Mouse (Mus musculus): Measurements from ENCODE around the gene Nde1.
"Not testable (repeated sequence)": the region's sequence is repeated elsewhere in the genome, so short reads cannot be mapped to it uniquely, and the experiment has no call there.

The Nde1 gene

GRCm38 (mm10) chr16:14162988-14163416 lies at the start of gene Nde1, which contains the start of gene Marf1:
Nde1 (plus strand) TSS chr16:14163275.
Marf1 (minus strand) TSS chr16:14163351.
- DNase-seq (ENCODE audit: low spot score in 2 of 2) = peak; percentile 72 to 76

DNA sequence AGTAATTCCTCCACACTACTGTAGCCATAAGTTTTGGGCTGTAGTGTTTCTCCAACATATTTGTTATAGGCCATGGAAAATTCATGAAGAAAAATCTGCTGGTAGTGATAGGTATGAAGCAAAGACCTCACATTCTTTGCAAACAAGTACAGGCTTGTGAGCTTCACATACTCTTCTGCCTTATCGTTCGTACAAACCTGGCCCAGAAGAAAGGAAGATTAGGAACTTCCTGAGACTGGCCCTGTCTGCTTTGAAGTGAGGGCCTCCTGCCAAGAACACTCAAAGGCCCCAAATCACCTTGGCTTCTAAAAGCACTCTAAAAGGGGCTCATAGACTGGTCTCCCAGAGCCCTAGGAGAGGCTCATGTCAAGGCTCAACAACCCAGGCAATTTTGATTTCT lies 45.8 kb upstream of the Nde1 start:
- no peak for DNase-seq (ENCODE audit: low spot score in 2 of 2)

DNA sequence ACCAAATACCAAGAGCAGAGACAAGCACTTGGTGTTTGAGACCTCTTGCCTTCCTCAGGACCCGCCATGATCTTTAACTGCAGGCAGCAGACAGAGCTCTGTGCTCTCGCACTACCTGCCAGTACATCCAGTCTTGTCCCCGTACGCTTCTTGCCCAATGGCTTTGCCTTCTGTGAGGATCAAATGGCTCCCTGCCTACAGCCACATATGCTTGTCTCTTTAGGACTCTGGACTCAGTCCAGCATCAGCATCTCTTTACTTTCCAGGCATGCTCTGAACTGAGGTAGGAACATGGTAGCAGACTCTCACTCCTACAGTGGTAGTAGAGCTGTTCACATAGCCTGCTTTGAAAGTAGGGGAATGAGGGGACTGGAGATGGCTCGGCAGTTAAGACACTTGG lies 42.1 kb upstream of the Nde1 start:
- no peak for DNase-seq (ENCODE audit: low spot score in 2 of 2)

DNA sequence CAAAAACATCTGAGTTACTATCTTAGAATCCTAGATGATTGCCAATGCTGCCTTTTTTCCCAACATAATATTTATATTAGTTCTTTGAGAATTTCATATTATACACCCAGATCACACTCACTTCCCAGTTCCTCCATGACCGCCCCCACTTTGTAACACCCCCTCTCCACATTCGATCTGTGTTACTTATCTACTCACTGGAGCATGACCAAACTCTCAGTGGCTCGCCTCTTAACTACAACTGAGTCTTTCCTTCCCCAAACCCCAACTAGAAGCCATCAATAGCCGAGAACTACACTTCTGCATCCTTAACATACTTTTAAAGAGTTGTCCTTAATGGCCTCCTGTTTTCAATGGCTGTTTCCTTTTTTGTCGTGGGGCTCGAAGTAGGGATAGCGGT lies 41.5 kb upstream of the Nde1 start:
- DNase-seq (ENCODE audit: low spot score in 2 of 2) = no peak

- no peak for DNase-seq (ENCODE audit: low spot score in 2 of 2)
Measured at GRCm38 (mm10) chr16:14122586-14122985, 40.5 kb upstream of the Nde1 start.

DNA sequence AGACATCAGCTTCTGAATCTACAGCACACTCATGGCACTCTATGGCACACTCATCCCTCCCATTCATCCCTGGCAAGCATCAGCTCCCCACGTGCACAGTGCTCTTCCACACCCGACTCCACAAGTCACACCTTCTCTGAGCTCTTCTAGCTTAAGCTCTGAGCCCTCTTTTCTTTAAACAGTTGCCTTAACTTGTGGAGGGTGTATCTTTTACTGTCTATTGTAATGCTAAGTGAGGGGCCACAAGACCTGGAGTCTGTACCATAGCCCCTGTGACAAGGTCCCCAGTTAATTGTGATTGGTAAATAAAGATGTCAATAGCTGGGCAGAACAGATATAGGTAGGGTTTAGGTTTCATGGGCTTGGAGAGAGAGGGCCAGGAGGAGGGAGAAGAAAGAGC lies 39.2 kb upstream of the Nde1 start:
- no peak for DNase-seq (ENCODE audit: low spot score in 2 of 2)

DNA sequence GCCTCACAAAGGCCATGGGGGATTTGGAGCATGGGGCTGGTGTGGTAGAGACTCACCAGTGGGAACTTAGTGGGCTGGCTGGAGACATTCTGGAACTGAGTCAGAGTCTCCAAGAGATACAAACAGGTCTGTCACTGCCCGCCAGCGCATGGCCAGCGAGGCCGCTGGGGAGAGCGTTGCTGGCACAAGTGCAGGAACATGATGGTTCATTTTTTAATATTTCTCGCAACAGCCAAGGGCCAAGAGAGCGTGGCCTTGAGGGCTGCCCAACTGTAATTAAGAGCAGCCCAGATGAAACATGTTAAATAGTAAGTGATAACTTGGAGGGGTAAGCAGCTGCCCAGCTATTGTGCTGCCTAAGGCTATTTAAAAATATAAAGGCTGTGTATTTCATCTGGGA lies 38.4 kb upstream of the Nde1 start:
- no peak for DNase-seq (ENCODE audit: low spot score in 2 of 2)

GRCm38 (mm10) chr16:14125253-14125652 lies 37.8 kb upstream of the Nde1 start:
- no peak for DNase-seq (ENCODE audit: low spot score in 2 of 2)

GRCm38 (mm10) chr16:14128977-14129376 lies 34.1 kb upstream of the Nde1 start:
- DNase-seq (ENCODE audit: low spot score in 2 of 2) = no peak

GRCm38 (mm10) chr16:14130796-14131195 lies 32.3 kb upstream of the Nde1 start:
- DNase-seq (ENCODE audit: low spot score in 2 of 2) = no peak

- DNase-seq (ENCODE audit: low spot score in 2 of 2) = no peak
Measured at GRCm38 (mm10) chr16:14131376-14131775, 31.7 kb upstream of the Nde1 start.

GRCm38 (mm10) chr16:14131838-14132237 lies 31.2 kb upstream of the Nde1 start:
- no peak for DNase-seq (ENCODE audit: low spot score in 2 of 2)

DNA sequence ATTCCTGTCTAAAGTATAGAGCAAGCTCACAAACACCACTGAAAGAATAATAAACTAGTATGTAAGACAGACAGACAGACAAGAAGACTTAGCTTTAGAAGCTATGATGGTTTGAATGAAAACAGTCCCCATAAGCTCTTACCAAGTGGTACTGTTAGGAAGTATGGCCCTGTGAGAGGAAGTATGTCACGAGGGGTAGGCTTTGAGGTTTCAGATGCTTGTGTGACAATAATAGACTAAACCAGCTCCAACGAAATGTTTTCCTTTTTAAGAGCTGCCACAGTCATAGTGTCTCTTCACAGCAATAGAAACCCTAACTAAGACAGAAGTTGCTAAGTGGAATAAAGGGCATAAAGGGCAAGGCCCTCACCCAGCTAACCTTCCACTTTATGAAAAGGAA lies 28.1 kb upstream of the Nde1 start:
- no peak for DNase-seq (ENCODE audit: low spot score in 2 of 2)

GRCm38 (mm10) chr16:14137976-14138561 lies 25.0 kb upstream of the Nde1 start:
- no peak for DNase-seq (ENCODE audit: low spot score in 2 of 2)

DNA sequence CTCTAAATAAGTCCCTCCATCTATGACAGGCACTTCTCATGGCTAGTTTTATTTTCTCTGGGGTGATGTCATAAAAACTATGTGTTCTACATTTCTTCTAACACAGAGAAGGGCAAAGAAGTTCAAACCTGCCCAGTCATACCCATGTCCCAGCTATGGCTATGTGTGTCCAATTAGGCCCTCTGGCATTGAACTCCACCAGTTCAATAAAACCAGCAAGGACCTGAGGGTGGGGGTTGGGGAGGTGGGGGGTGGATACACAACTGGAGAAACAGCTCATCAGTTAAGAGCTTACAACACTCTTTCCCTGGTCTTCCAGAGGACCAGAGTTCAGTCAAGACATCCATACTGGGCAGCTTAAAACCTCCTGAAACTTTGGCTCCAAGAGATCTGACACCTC lies 24.0 kb upstream of the Nde1 start:
- no peak for DNase-seq (ENCODE audit: low spot score in 2 of 2)

DNA sequence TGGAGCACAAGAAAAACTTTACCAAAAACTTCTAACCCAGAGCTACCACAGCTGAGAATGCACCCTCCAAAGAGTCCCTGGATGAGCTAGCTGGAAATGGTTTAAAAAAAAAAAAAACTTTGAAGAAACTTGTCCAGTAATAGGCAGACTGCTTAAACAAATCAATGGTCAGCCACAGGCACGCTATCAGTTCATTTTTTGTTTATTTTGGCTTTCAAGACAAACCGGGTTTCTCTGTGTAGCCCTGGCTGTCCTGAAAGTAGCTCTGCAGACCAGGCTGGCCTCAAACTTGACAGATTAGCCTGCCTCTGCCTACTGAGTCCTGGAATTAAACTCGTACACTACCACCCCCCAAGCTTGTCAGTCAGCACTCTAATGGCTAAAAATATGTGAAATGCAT lies 19.8 kb upstream of the Nde1 start:
- no peak for DNase-seq (ENCODE audit: low spot score in 2 of 2)

DNA sequence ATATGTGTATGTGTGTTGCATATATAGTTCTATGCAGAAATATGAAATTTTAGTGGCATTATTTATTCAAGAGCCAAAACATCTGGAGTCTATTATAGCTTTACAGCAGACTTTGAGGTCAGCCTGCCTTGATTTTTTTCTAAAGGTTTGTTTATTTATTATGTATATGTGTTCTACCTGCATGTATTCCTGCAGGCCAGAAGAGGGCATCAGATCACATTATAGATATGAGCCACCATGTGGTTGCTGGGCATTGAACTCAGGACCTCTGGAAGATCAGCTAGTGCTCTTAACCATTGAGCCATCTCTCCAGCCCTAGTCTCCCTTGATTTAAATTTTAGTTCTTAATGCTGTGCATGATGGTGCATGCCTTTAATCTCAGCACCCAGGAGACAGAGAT lies 15.4 kb upstream of the Nde1 start:
- DNase-seq (ENCODE audit: low spot score in 2 of 2) = no peak

DNA sequence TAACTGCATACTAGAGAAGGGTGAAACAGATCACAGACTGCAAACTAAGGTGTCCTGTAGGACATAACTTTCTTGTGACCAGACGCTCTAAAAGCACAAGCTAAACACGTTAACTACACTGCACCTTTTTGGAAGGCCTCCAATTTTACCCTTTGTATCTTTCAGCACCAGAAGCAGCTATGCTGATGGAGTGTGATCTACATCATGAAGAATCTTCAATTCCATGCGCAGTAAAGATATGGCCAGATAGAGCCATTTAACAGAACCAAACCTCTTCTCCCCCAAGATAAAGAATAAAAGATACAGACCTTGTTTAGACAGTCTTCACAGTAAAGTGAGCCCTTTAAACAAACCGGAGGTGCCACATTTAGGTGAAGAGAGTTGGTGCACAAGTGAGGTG lies 11.4 kb upstream of the Nde1 start:
- DNase-seq (ENCODE audit: low spot score in 2 of 2) = no peak

DNA sequence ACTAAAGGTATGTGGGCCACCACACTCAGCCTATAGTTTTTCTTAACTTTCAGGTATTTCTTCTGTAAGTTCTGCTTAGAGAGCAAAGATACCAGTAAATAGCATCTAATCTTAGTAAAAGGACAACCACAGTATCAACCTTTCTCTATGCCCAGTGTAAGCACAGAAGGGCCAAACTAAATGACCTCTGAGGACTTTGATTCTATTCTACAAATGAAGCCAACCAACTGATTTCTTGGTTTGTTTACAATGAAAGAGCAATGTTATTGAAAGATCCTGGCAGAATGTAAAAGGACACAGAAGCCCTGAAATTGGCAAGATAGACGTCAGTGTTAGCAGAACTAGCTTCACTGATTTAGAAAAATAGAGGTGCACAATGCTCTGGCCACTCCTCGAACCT lies 7.4 kb upstream of the Nde1 start:
- DNase-seq (ENCODE audit: low spot score in 2 of 2) = not testable (repeated sequence)

- DNase-seq (ENCODE audit: low spot score in 2 of 2) = no peak
Measured at GRCm38 (mm10) chr16:14156312-14156711, 6.8 kb upstream of the Nde1 start.

- no peak for DNase-seq (ENCODE audit: low spot score in 2 of 2)
Measured at GRCm38 (mm10) chr16:14158536-14158935, 4.5 kb upstream of the Nde1 start.

DNA sequence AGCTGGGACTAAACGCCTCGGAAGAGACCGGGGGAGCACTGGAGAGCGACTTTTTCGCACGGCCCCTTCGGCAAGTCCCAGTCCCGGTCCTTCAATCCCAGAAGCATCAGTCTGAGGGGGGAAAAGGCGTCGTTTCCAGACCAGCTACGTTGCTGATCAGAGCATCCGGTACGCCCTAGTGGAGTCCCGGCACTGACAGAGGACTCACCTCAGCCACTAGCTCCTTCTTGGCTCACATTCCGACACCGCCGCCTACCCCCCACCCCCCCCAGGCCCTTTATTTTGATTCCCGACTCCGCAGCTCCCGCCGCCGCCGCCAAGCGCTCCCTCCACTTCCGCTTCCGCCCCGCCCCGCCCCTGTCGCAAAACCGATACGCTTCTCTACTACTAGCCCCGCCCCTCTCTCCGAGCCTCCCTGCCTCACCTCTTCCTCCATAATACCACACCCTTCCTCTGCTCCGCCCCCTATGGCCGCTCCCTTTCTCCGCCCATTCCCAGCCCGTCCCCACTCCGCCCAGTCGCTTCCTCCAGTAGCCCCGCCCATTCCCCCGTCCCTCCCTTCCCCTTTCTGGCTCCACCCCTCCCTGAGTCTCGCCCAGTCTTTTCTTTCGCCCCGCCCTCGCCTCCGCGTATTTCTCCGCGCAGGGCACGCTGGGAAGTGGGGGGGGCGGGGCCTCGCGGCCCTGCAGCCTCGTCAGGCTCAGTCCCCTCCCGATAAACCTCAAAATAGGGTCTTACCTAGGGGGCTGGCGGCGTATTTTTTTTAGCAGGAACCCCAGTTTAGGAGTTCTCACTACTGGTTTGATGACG lies 3.9 kb upstream of the Nde1 start:
- DNase-seq (ENCODE audit: low spot score in 2 of 2) = peak; percentile 96 to 98

GRCm38 (mm10) chr16:14159746-14160131 lies 3.3 kb upstream of the Nde1 start:
- peak; percentile 62 to 90 for DNase-seq (ENCODE audit: low spot score in 2 of 2)

GRCm38 (mm10) chr16:14160941-14161340 lies 2.1 kb upstream of the Nde1 start:
- no peak for DNase-seq (ENCODE audit: low spot score in 2 of 2)

Data from frontal cortex, postnatal 36 days (tissue).